Mouse (Mus musculus) heart, postnatal 10 days (tissue): Measurements from ENCODE around the gene Klk6. TPM values are rescaled to one million over a fixed set of nuclear protein-coding genes. Genes with fewer than 3 reads are reported as not detected.

Experiments used
- DNase-seq, 2 experiments: peaks; one replicate each; pipeline ENCODE4 v3.0.0; 2021
- intact Hi-C: fragments of 180-260 bp; cut with DNase I; formaldehyde crosslinking; loops from one replicate; pipeline ENCODE4 v1.15.1; 2025
- total RNA-seq, 2 experiments: library from RNA; stranded (reverse); gene quantifications; 2 replicates each; pipeline ENCODE4 v1.2.3; 2021

Klk6 gene
- total RNA-seq, 2 experiments from 2014 or later = not detected

- intact Hi-C loops = no loop called here
- DNase-seq = no peak
These were observed 7.6 kb upstream of the Klk6 start for GRCm38 (mm10) chr7:43816746-43817145.

- intact Hi-C loops = no loop called here
- no peak for DNase-seq
These were observed 2.7 kb upstream of the Klk6 start for GRCm38 (mm10) chr7:43821581-43821980.

DNA sequence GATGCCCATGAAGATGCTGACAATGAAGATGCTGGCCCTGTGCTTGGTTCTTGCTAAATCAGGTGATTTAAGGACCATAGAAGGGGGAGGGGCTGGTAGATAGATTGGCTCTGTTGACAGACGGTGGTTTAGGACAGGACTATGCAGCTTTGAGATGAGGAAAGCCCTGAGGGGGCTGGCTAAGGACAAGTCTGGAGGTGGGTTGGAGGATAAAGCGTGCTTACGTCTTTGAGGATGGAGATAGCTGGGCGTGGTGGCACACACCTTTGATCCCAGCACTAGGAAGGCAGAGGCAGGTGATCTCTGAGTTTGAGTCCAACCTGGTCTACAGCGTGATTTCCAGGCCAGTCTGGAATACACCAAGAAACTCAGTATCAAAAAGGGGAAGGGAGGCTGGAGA lies 1.8 kb downstream of the Klk6 start:
- no peak for DNase-seq
- intact Hi-C loops = no loop called here

DNA sequence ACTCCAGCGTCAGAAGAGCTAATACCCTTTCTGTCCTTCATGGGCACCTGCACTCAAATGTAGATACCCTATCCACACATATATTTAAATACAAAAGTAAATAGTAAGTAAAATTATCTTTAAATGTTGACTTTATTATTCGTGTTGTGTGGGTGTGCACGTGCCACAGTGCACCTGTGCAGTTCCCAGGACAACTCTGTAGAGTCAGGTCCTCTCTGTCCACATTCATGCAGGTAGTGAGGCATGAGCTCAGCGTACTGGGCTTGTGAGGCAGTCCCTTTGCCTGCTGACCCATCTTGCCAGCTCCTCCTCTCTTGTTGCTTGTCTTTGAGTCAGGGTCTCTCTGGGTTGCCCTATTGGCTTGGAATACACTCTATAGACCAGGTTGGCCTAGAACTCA lies 3.4 kb downstream of the Klk6 start:
- intact Hi-C loops = no loop called here
- no peak for DNase-seq

- intact Hi-C loops = no loop called here
- DNase-seq = no peak
These were observed 4.7 kb downstream of the Klk6 start for GRCm38 (mm10) chr7:43829006-43829405.

GRCm38 (mm10) chr7:43841701-43842100 lies 17.4 kb downstream of the Klk6 start, which contains the start of gene Klk5:
Gene Klk5 (plus strand): TSS chr7:43841971.
- intact Hi-C loops = no loop called here
- DNase-seq = no peak

DNA sequence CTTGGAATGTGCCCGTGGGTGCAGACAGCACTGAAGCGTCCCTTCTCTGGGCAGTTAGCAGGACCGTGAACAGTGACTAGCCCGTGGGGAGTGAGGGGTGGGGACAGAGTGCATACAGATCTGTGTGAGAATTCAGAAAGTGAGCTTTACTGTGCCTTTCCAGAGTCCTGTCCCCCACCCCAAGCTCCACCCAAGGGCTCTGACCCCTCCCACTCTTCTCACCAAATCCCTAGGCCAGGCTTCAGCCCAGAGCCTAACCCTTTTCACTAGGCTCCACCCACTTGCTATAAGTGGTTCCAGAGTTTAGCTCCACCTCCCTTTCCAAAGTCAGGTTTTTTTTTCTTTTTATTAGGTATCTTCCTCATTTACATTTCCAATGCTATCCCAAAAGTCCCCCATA lies 19.5 kb downstream of the Klk6 start:
- intact Hi-C loops = no loop called here
- DNase-seq = no peak

DNA sequence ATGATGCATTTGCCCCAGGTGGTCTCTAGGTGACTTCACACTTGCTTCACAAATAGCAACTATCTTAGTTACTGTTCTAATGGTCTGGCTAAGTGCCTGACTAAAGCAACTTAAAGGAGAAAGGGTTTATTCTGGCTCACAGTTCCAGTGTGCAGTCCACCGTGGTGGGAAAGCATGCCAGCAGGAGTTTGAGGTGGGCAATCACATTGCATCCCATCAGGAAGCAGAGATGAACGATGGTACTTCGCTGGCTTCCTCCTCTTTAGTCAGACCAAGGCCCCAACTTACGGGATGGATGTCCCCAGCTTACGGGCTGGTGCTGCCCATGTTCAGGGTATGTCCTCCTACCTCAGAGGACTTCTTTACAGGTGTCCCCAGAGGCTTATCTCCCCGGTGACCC lies 27.3 kb downstream of the Klk6 start:
- intact Hi-C loops = no loop called here
- DNase-seq = no peak

DNA sequence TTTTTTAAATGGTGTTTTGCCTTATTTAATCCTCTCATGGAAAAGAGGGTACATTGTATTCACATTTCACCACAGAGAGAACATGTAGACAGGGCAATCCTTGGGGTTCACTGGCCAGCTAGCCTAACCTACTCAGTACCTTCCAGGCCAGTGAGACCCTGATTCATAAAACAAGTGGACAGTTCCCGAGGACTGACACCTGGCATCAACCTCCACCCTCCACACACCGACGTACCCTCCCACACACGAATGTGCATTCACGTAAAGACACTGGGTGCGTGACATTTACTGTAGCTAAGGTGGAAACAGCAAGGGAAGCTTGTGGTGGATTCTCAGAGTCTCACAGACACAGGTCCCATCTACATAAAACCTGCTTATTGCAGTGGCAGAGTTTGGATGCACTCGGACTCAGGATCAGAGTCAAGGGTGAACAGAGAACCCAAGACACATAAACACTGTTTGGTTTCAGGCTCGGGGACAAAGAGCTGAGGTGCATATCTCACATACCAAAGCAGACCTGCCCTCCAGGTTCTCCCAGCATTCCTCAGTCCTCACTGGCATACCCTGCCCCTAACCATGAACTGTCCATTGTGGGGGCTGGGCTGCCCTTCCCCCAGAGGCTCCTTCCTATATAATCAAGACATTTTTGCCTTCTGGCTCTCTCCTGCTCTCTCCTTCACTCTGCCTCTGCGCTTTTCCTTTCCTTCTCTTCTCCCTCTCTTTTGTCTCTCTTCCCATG lies 30.5 kb downstream of the Klk6 start:
- DNase-seq = no peak
- intact Hi-C loops = no loop called here

- DNase-seq = no peak
- intact Hi-C loops = no loop called here
These were observed 31.4 kb downstream of the Klk6 start for GRCm38 (mm10) chr7:43855709-43856108.

DNA sequence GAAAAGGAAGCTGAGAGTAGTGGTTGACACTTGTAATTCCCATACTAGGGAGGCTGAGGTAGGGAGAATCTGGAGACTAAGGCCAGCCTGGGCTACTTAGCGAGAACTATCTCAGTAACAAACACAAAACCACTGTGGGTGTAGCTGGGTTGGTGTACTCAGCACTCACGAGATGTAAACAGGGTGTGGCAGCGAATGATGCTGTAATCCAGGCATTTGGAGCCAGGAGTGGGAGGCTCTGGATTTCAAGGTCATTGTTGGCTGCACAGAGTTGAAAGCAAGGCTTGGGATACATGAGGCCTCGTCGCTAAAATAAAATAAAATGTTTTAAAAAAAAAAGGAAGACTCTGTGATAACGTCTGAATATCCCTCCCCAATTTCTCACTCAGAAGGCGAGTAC lies 32.0 kb downstream of the Klk6 start:
- no peak for DNase-seq
- intact Hi-C loops = no loop called here

- intact Hi-C loops = no loop called here
These were observed 33.2 kb downstream of the Klk6 start for GRCm38 (mm10) chr7:43857501-43857900.

DNA sequence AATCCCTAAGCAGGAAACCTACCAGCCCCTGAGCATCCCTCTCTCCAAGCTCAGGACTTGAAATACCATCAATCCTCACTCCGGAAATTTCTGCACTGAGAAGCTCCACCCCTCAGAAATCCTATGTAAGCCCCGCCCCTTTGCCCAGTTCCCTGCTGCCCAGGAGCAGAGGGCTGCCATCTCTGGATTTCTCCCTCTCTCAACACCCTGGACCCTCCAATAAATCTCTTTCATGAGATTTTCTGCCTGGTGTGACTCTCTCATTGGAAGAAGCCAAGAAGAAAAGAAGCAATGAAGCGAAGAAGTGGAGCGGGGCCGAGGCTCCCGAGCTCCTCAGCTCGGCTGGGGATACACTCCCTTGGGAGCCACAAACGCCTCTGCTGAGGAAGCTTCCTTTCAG lies 36.1 kb downstream of the Klk6 start:
- intact Hi-C loops = no loop called here
- no peak for DNase-seq

More at GRCm38 (mm10) chr7:43857501-43857900, 33.2 kb downstream of the Klk6 start:
- DNase-seq = no peak

DNA sequence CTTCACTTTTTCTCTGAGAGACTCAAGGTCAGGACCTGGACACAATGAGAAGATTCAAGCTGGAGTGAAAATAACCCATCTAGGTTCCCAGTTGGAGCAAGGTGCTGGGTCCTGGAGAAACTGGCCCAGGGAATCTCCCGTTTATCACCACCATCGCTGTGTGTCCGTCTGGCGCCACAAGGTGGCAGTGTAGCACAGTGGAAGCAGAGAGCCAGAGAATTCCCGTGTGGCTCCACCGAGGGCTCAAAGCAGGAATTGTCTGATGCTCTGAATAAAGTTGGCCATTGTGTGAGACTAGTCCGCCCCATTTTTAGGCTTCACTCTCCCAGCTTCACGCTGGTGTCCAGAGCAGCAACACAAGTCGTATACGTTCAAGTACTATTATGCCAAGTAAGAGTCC lies 48.9 kb downstream of the Klk6 start:
- intact Hi-C loops = loop anchor here (2.0 kb wide), 2 partner anchors 22 to 48 kb away; no protein-coding TSS in a partner anchor
- DNase-seq = peak; percentile 57 to 78

- DNase-seq = no peak
- intact Hi-C loops = loop anchor here (2.0 kb wide), 2 partner anchors 21 to 47 kb away; no protein-coding TSS in a partner anchor
These were observed 49.4 kb downstream of the Klk6 start for GRCm38 (mm10) chr7:43873674-43874073.

- intact Hi-C loops = no loop called here
These were observed 50.6 kb downstream of the Klk6 start for GRCm38 (mm10) chr7:43874868-43875375.

GRCm38 (mm10) chr7:43876444-43876843 lies 52.1 kb downstream of the Klk6 start:
- intact Hi-C loops = no loop called here

More at GRCm38 (mm10) chr7:43874868-43875375, 50.6 kb downstream of the Klk6 start:
- no peak for DNase-seq

DNA sequence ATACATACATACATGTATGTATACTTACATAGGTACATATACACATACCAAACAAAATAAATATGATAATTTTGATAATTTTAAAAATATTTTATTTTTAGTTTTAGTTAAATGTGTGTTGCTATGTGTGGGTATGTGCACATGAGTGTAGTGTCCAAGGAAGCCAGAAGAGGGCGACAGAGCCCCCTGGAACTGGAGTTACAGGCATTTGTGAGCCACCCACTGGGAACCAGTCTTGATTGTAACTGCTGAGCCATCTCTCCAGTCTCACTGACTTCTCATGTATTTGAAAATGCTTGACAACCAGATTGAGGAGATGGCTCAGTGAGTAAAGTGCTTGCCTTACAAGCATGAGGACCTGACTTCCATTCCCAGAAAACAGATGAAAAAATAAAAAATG lies 54.0 kb downstream of the Klk6 start:
- intact Hi-C loops = no loop called here
- DNase-seq = no peak

More at GRCm38 (mm10) chr7:43876444-43876843, 52.1 kb downstream of the Klk6 start:
- no peak for DNase-seq

DNA sequence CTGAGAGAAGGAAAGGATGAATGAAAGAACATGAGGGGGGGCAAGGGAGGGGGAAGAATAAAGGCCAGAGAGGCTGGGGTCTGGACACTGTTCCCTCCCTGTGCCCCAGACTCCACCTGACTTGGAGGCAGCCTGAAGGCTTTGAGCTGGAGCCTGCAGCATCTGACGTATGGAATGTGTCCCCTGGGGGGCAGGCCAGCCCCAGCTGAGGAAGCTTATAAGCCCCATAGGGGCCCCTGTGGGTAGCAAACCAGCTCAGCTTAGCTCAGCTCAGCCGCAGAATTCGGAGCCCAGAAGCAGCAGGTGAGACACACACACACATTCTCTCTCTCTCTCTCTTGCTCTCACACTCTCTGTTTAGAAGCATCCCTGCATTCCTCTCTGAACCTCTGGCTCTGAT lies 56.6 kb downstream of the Klk6 start, which contains the start of gene Klk4:
Klk4 (plus strand) TSS at position 249 of the 400 bp plus-strand sequence.
- DNase-seq = no peak
- intact Hi-C loops = no loop called here
